Mouse (Mus musculus): ENCODE measurements around the gene Herpud2.

GRCm38 (mm10) chr9:25151611-25152241, at the start of gene Herpud2:
- TF ChIP-seq CTCF (IDR thresholded peaks at IDR 0.05; ENCODE audit: extremely low read depth, insufficient read depth, insufficient read length, insufficient replicate concordance) = no peak
- peak; percentile 33 for TF ChIP-seq POLR2A (IDR thresholded peaks at IDR 0.05; ENCODE audit: low read depth, low read length)

Data from spleen, adult 2 months (tissue).